Mouse (Mus musculus) embryonic facial prominence, embryonic 10.5 days (tissue): ENCODE results near the gene Tmbim6. TPM values are rescaled to one million over a fixed set of nuclear protein-coding genes. Genes with fewer than 3 reads are reported as not detected.
"Not testable (repeated sequence)": the region's sequence is repeated elsewhere in the genome, so short reads cannot be mapped to it uniquely, and the experiment has no call there.

Experiments
- DNase-seq: peaks from one replicate; pipeline ENCODE4 v3.0.0-alpha.2; 2017; ENCODE audit warnings: low spot score
- H3K27ac ChIP-seq: fragments of 300-500 bp; sonication (generic); replicated peaks from 2 replicates; pipeline ENCODE4 v1.5.1; 2016; ENCODE audit warnings: mild to moderate bottlenecking
- H3K27me3 ChIP-seq: fragments of 300-500 bp; sonication (generic); replicated peaks from 2 replicates; pipeline ENCODE4 v1.6.1; 2016; ENCODE audit warnings: low read depth, mild to moderate bottlenecking; ENCODE audit not compliant: poor library complexity, severe bottlenecking
- H3K36me3 ChIP-seq: fragments of 300-500 bp; sonication (generic); replicated peaks from 2 replicates; pipeline ENCODE4 v1.6.1; 2016; ENCODE audit warnings: mild to moderate bottlenecking, moderate library complexity
- H3K4me1 ChIP-seq: fragments of 300-500 bp; sonication (generic); 2 replicates; pipeline ENCODE4 v1.6.1; 2016
- H3K4me3 ChIP-seq: fragments of 300-500 bp; sonication (generic); 2 replicates; pipeline ENCODE4 v1.5.1; 2016; ENCODE audit warnings: mild to moderate bottlenecking, moderate library complexity
- H3K9me3 ChIP-seq: fragments of 300-500 bp; sonication (generic); 2 replicates; pipeline ENCODE4 v1.6.1; 2016; ENCODE audit warnings: mild to moderate bottlenecking
- WGBS: fragments of 180-500 bp; shearing (Covaris S2); methylation state at CpG from one replicate; pipeline ENCODE4 v1.1.7; 2016; 5-methylcytosine and 5-hydroxymethylcytosine counted together
- polyA plus RNA-seq: library from polyadenylated mRNA; unstranded; fragments of >200 nt; fragmentation: Nextera tagmentation; extraction: Ambion mirVana; gene quantifications from 2 replicates; pipeline ENCODE4 v1.2.1, GENCODE M21; 2016

Tmbim6 gene
- polyA plus RNA-seq, 1 experiment from 2014 or later: 262 TPM

DNA sequence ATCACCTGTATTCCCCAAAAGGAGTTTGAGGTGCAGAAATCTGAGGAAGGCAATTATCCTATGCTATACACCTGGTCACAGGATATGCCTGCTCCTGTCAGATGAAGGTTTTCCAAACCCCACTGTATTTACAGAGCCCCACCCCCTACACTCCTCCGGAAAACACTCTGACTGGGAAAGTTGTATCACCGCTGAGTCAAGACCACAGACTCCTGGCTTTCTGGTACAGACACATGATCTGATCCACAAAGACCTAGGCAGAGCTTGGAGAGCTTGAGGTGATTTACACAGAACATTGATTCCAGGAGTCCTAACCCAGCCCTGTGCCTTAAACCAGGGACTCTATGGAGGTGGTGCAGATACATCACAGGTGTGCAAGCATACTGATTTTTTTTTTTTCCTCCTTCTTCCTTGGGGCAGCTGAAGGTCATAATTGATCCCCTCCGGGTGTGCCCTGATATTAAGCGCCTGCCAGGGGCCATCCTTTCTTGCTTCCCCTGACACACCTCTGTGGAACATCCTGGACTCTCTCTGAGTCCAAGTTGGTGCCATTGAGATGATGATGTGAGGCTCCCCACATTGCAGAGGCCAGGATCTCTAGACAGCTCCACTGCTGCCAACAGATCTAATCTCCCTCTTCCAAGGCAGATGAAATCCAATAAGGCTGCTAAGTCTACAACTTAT, 24.0 kb upstream of the Tmbim6 start:
- 64% methylated on average over 4 of the region's 4 CpGs for WGBS
- H3K9me3 ChIP-seq: no peaks in the 10 kb centered on the region
- peak overlapping the region; percentile 91 for H3K4me3 ChIP-seq
- H3K36me3 ChIP-seq: no peaks in the 10 kb centered on the region
- no peak for DNase-seq
- H3K27ac ChIP-seq: peak overlapping the region; percentile 98
- H3K4me1 ChIP-seq: peaks cover 43% of the 10 kb centered on the region
- peaks cover 11% of the 10 kb centered on the region for H3K27me3 ChIP-seq

- H3K27me3 ChIP-seq: peaks cover 11% of the 10 kb centered on the region
- WGBS: 2% methylated on average over 39 of the region's 39 CpGs
- DNase-seq: no peak
- H3K4me1 ChIP-seq: peaks cover 35% of the 10 kb centered on the region
- H3K27ac ChIP-seq: peak overlapping the region; percentile 98
- H3K4me3 ChIP-seq: peak overlapping the region; percentile 91
- no peaks in the 10 kb centered on the region for H3K36me3 ChIP-seq
- H3K9me3 ChIP-seq: no peaks in the 10 kb centered on the region
Measured at GRCm38 (mm10) chr15:99369391-99370171, 23.1 kb upstream of the Tmbim6 start.

DNA sequence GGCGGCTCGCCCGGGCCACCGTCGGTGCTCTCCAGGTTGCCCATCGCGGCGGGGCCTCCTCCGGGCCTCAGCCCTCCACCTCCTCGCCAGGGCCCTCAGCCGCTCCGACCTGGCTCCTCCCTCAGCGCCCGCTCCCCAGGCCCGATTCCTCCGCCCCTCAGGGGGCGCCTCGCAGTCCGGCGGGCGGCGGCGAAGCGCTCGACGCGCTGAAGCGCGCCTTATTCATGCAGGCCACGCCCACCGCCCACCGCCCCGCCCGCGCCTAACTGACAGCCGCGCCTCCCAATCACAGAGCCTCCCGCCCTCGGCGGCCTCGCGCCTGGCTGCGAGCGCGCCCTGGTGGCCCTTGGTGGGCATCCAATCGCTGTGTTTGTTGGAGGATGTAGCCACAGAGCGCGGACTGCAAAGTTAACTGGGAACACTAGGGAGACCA, 22.4 kb upstream of the Tmbim6 start, which contains the start of gene Fmnl3:
TSS of gene Fmnl3 (minus strand) at position 224 of the 433 bp plus-strand sequence.
- peak within 1 kb of the TSS; percentile 98 for H3K27ac ChIP-seq
- peaks cover 29% of the 10 kb centered on the region for H3K4me1 ChIP-seq
- peak; percentile 100 for DNase-seq
- WGBS: under 1% methylated on average over 48 of the region's 48 CpGs
- peaks cover 11% of the 10 kb centered on the region for H3K27me3 ChIP-seq
- H3K9me3 ChIP-seq: no peaks in the 10 kb centered on the region
- H3K4me3 ChIP-seq: peak within 1 kb of the TSS; percentile 91
- H3K36me3 ChIP-seq: no peaks in the 10 kb centered on the region

DNA sequence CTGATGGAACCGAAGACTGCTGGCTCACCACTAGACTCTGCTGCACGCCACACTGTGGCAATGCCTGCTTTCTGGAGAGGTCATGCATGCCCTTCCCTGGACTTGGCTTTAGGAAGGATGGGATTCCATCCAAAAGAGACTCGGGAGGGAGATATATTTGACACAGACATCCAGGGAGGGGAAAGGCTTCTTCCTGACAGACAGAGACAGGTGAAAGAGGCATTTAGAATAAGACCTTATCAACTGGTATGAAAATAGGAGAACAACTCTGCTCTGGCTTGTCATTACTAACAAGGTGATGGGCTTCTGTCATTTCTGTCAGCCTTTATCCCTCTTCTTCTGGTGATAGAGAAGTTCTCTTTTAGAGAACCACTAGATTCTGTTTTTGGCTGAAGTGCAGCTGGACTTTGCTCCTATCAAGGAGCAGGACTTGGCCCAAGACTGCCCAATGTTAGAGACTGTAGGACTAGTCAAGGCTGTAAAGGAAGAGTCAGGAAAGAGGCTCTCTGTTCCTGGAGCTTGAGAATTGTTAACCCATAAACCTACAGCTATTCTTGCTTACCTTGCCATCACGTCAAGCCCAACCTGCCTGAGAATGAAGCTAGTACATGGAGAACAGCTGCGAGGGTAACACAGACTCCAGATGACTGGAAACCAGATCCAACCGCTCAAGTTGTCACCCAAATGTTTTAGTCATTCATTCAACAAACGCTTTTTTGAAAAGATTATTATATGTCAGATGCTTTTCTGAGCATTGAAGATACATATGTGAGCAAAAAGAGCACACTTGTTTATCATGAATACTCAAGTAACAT, 20.9 kb upstream of the Tmbim6 start:
- 91% methylated on average over 7 of the region's 7 CpGs for WGBS
- H3K27me3 ChIP-seq: peaks cover 11% of the 10 kb centered on the region

DNA sequence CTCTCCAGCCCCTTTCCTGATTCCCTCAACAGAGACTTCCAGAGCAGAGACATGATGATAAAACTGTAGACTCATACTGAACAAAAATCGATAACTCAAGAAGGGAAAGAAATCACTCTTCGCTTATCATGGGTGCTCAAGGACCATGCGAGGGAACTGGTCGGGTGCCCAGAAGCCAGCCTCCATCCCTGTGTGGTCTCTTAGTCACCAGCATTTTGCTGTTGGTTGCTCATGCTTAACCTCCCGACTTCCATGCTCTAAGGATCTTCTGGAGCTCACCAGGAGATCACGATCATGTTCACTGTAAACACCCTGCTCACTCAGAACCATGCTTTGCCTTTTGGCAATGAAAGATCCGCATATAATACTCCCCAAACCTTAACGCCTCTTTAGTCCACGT, 19.9 kb upstream of the Tmbim6 start:
- Histone ChIP-seq H3K4me1 (peaks cover 26% of the 10 kb centered on the region), H3K36me3 (no peaks in the 10 kb centered on the region), H3K27ac (no peak overlapping the region), H3K4me3 (no peak overlapping the region), H3K27me3 (peaks cover 11% of the 10 kb centered on the region), H3K9me3 (no peaks in the 10 kb centered on the region)
- no peak for DNase-seq
- 87% methylated on average over 9 of the region's 9 CpGs for WGBS

More for the DNA sequence above, 20.9 kb upstream of the Tmbim6 start:
- Histone ChIP-seq H3K36me3 (no peaks in the 10 kb centered on the region), H3K27ac (no peak overlapping the region), H3K9me3 (no peaks in the 10 kb centered on the region), H3K4me3 (no peak overlapping the region), H3K4me1 (peaks cover 26% of the 10 kb centered on the region)
- DNase-seq: no peak

- Histone ChIP-seq H3K36me3 (no peaks in the 10 kb centered on the region), H3K9me3 (peaks cover 4% of the 10 kb centered on the region; the same call in 1 of the 2 replicates), H3K4me1 (peaks cover 6% of the 10 kb centered on the region; the same call in 1 of the 2 replicates), H3K27me3 (peaks cover 11% of the 10 kb centered on the region), H3K4me3 (no peak overlapping the region), H3K27ac (0 out of 2 replicates have a peak overlapping the region, but pooled peaks have one; percentile 26)
- no peak for DNase-seq
- WGBS: 91% methylated on average over 5 of the region's 5 CpGs
Measured at GRCm38 (mm10) chr15:99375036-99375435, 17.6 kb upstream of the Tmbim6 start.

DNA sequence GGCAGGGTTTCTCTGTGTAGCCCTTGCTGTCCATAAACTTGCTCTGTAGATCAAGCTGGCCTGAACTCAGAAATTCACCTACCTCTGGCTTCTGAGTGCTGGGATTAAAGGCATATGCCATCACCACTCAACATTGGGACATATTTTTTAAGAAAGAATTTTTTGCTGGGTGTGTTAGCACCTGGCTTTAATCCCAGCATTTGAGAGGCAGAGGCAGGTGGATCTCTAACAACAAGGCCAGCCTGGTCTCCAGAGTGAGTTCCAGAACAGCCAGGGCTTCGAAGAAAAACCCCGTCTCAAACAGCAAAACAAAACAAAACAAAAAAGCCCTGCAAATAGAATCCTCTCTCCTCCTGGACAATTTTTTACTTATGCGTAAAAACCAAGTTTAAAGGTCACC, 17.1 kb upstream of the Tmbim6 start:
- 87% methylated on average over 3 of the region's 3 CpGs for WGBS
- peaks cover 4% of the 10 kb centered on the region; the same call in 1 of the 2 replicates for H3K9me3 ChIP-seq
- H3K27me3 ChIP-seq: peaks cover 11% of the 10 kb centered on the region
- no peak overlapping the region for H3K27ac ChIP-seq
- no peak for DNase-seq
- peaks cover under 1% of the 10 kb centered on the region; the same call in 1 of the 2 replicates for H3K4me1 ChIP-seq
- H3K4me3 ChIP-seq: no peak overlapping the region
- no peaks in the 10 kb centered on the region for H3K36me3 ChIP-seq

DNA sequence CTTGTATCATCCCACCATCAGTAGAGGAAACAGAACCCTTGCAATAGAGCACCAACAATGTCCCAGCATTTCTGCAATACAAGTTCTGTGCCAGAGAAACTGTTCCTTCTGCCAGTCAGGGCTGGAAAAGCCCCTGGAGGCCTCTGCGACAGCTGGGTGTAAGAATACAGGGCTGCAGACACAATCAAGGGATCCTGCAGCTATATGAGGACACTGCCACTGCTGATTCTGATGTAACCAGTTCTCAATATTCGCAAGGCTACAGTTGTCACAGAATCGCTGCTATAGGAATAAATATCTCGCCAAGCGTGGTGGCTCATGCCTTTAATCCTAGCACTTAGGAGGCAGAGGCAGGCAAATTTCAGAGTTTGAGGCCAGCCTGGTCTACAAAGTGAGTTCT, 16.4 kb upstream of the Tmbim6 start:
- Histone ChIP-seq H3K27ac (no peak overlapping the region), H3K4me1 (no peaks in the 10 kb centered on the region), H3K36me3 (no peaks in the 10 kb centered on the region), H3K4me3 (no peak overlapping the region), H3K9me3 (peaks cover 4% of the 10 kb centered on the region; the same call in 1 of the 2 replicates), H3K27me3 (peaks cover 9% of the 10 kb centered on the region)
- DNase-seq: no peak
- WGBS: 89% methylated on average over 5 of the region's 5 CpGs

GRCm38 (mm10) chr15:99382893-99383292, 9.8 kb upstream of the Tmbim6 start:
- H3K9me3 ChIP-seq: peaks cover 4% of the 10 kb centered on the region; the same call in 1 of the 2 replicates
- H3K27me3 ChIP-seq: no peaks in the 10 kb centered on the region
- H3K4me1 ChIP-seq: peaks cover 10% of the 10 kb centered on the region
- H3K27ac ChIP-seq: no peak overlapping the region
- no peaks in the 10 kb centered on the region for H3K36me3 ChIP-seq
- H3K4me3 ChIP-seq: no peak overlapping the region
- DNase-seq: no peak

GRCm38 (mm10) chr15:99384071-99384470, 8.6 kb upstream of the Tmbim6 start:
- Histone ChIP-seq H3K4me1 (peaks cover 10% of the 10 kb centered on the region), H3K4me3 (no peak overlapping the region), H3K36me3 (no peaks in the 10 kb centered on the region), H3K9me3 (no peaks in the 10 kb centered on the region), H3K27me3 (no peaks in the 10 kb centered on the region), H3K27ac (no peak overlapping the region)
- WGBS: 48% methylated on average over 6 of the region's 6 CpGs
- DNase-seq: no peak

- not testable (repeated sequence) for H3K36me3 ChIP-seq, DNase-seq, H3K27ac ChIP-seq, H3K4me3 ChIP-seq, H3K9me3 ChIP-seq, H3K27me3 ChIP-seq, H3K4me1 ChIP-seq
- WGBS: 70% methylated on average over 3 of the region's 3 CpGs
Measured at GRCm38 (mm10) chr15:99386110-99386509, 6.6 kb upstream of the Tmbim6 start.

DNA sequence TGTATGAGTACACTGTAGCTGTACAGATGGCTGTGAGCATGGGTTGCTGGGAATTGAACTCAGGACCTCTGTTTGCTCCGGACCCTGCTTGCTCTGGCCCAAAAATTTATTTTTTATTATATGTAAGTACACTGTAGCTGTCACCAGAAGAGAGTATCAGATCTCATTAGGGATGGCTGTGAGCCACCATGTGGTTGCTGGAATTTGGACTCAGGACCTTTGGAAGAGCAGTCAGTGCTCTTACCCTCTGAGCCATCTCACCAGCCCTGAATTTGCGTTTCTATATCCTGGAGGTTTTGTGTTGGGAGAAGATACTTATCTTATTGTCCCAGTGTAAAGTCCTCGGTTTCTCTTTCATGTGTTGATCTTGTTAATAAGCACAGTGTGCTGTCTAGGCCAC, 5.9 kb upstream of the Tmbim6 start:
- no peak for DNase-seq
- Histone ChIP-seq H3K9me3 (no peaks in the 10 kb centered on the region), H3K27me3 (no peaks in the 10 kb centered on the region), H3K4me3 (no peak overlapping the region), H3K27ac (no peak overlapping the region), H3K4me1 (peaks cover 14% of the 10 kb centered on the region), H3K36me3 (no peaks in the 10 kb centered on the region)
- 80% methylated on average over 3 of the region's 3 CpGs for WGBS
